Mouse (Mus musculus) heart, embryonic 11.5 days (tissue): ENCODE measurements around the gene Col18a1. TPM values are rescaled to one million over a fixed set of nuclear protein-coding genes. Genes with fewer than 3 reads are reported as not detected.
A peak's percentile ranks its signal among the peaks of the same experiment; 100 is the strongest.

Source experiments
- ATAC-seq: fragments of 200-750 bp; cut with Nextera tagmentation; replicated peaks from 2 replicates; pipeline ENCODE4 v1.8.0; 2017; ENCODE audit warnings: moderate library complexity; ENCODE audit not compliant: insufficient number of reproducible peaks, low FRiP score, low TSS enrichment
- H3K27ac ChIP-seq: fragments of 300-500 bp; sonication (generic); 2 replicates; pipeline ENCODE4 v1.5.1; 2014; ENCODE audit warnings: mild to moderate bottlenecking, low read depth, low read length
- H3K27me3 ChIP-seq: fragments of 300-500 bp; sonication (generic); 2 replicates; pipeline ENCODE4 v1.6.1; 2014; ENCODE audit warnings: mild to moderate bottlenecking, low read length, mixed read lengths; ENCODE audit not compliant: control insufficient read depth, insufficient read depth
- H3K36me3 ChIP-seq: fragments of 300-500 bp; sonication (generic); 2 replicates; pipeline ENCODE4 v1.6.1; 2014; ENCODE audit warnings: mild to moderate bottlenecking, low read length, moderate library complexity, mixed read lengths; ENCODE audit not compliant: control insufficient read depth, insufficient read depth
- H3K4me1 ChIP-seq: fragments of 300-500 bp; sonication (generic); 2 replicates; pipeline ENCODE4 v1.6.1; 2014; ENCODE audit warnings: low read length; ENCODE audit not compliant: control insufficient read depth, insufficient read depth
- H3K4me2 ChIP-seq: fragments of 300-500 bp; sonication (generic); 2 replicates; pipeline ENCODE4 v1.6.1; 2014; ENCODE audit warnings: mild to moderate bottlenecking, moderate library complexity
- H3K4me3 ChIP-seq: fragments of 300-500 bp; sonication (generic); 2 replicates; pipeline ENCODE4 v1.5.1; 2014; ENCODE audit warnings: low read depth, low read length
- H3K9ac ChIP-seq: fragments of 300-500 bp; sonication (generic); 2 replicates; pipeline ENCODE4 v1.6.1; 2014; ENCODE audit warnings: mild to moderate bottlenecking, low read depth, low read length, moderate library complexity
- H3K9me3 ChIP-seq: fragments of 300-500 bp; sonication (generic); replicated peaks from 2 replicates; pipeline ENCODE4 v1.6.1; 2016; ENCODE audit warnings: low read length; ENCODE audit not compliant: control insufficient read depth
- WGBS: fragments of 180-500 bp; shearing (Covaris S2); extraction: QIAGEN DNeasy Blood & Tissue Kit; methylation state at CpG from one replicate; pipeline ENCODE4 v1.1.7; 2014; ENCODE audit not compliant: insufficient replicate concordance; 5-methylcytosine and 5-hydroxymethylcytosine counted together
- polyA plus RNA-seq: library from polyadenylated mRNA; unstranded; fragments of >200 nt; fragmentation: Nextera tagmentation; extraction: Ambion mirVana; gene quantifications from 2 replicates; pipeline ENCODE4 v1.2.1, GENCODE M21; 2014

Col18a1 gene
- polyA plus RNA-seq, 1 experiment from 2014 or later, result 113 TPM

DNA sequence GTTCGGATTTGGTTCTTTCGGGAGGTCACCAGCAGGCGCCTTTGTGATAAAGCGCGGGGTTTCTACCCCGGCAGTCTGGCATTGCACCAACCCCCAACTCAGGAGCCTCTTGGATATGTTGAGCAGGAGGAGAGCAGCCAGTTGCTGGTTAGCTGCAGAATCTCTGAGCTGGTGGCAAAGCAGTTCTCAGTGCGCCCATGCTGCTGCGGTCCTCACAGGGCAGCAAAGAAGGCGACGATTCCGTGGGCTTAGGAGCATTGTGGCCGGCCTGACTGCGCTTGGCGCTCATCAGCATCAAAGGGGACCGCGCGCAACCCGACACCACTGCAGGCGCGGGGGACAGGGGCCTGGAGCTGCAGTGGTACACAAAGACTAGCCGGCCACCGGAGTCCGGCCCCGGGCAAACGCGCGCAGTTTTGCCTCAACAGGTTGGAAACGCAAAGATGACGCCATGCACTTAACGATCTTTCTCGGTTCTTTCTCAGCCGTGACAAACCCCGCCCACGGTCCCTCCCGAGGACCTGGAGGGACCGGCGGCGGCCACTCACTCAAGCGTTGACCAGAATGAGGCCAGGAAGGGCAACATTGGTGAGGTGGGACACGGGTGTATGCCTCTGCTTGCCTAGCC, 916 bp downstream of the Col18a1 start:
- Histone ChIP-seq H3K9me3 (no peaks in the 10 kb centered on the region), H3K27me3 (no peaks in the 10 kb centered on the region), H3K36me3 (no peaks in the 10 kb centered on the region), H3K4me2 (peak overlapping the region; percentile 95), H3K9ac (peak overlapping the region; percentile 82), H3K4me1 (peaks cover 45% of the 10 kb centered on the region), H3K4me3 (peak overlapping the region; percentile 83), H3K27ac (peak overlapping the region; percentile 85)
- peak; percentile 31; the same call in 1 of the 2 replicates for ATAC-seq
- under 1% methylated on average over 40 of the region's 40 CpGs for WGBS

DNA sequence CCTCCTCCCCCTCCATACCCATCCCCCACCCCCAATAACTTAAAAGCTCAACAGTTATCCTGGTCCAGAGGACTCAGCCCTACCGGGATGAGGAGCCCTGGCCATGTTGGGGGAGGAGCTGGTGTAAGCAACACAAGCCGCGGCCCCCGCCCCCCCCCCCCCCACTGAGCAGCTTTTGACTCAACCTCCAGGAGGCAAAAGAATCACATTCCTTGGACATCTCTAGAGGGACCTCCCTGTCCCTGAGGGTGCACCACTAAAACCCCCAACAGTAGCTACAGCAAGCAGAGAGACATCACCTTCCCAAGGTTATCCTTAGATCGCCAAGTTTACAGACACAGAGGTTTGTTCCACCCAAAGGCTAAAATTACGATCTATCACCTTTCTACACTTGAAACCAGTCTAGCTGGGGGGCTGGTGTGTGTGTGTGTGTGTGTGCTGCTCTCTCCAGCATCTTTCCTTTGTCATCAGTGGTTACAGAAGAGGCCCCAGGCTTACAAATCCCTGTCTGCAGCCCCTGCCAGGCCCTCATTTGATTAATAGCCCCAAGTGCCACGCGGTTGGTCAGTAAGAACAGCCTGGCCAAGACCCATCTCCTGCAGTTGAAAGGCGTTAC, 1.8 kb downstream of the Col18a1 start:
- H3K4me3 ChIP-seq, result peak overlapping the region; percentile 83
- no peak for ATAC-seq
- H3K9me3 ChIP-seq, result no peaks in the 10 kb centered on the region
- WGBS, result 3% methylated on average over 9 of the region's 9 CpGs
- peak overlapping the region; percentile 85 for H3K27ac ChIP-seq
- no peaks in the 10 kb centered on the region for H3K36me3 ChIP-seq
- H3K27me3 ChIP-seq, result no peaks in the 10 kb centered on the region
- peak overlapping the region; percentile 95 for H3K4me2 ChIP-seq
- peaks cover 54% of the 10 kb centered on the region for H3K4me1 ChIP-seq
- peak overlapping the region; percentile 82 for H3K9ac ChIP-seq

DNA sequence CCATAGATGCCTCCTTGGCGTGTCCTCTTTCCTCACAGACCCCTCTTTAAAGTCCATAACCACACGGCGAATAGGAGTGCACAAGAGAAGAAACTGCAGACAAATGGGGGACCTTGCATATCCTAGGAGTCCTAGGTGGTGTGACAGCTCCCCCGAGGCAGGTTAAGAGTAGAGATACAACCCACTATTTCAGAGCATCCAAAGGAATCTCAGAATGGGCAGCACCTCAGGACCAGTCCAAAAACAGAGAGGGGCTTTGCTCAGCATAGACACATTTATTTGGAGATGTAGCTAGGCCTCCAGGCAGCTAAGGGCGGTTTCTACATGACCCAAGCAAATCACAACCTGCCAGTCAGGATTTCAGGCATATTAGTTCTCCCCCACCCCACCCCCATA, 2.3 kb downstream of the Col18a1 start:
- H3K9me3 ChIP-seq, result no peaks in the 10 kb centered on the region
- no peaks in the 10 kb centered on the region for H3K36me3 ChIP-seq
- peaks cover 59% of the 10 kb centered on the region for H3K4me1 ChIP-seq
- no peaks in the 10 kb centered on the region for H3K27me3 ChIP-seq
- peak overlapping the region; percentile 83 for H3K4me3 ChIP-seq
- WGBS, result 19% methylated on average over 5 of the region's 5 CpGs
- ATAC-seq, result no peak
- H3K9ac ChIP-seq, result no peak overlapping the region; the same call in 1 of the 2 replicates
- H3K4me2 ChIP-seq, result peak overlapping the region; percentile 95
- H3K27ac ChIP-seq, result no peak overlapping the region; the same call in 1 of the 2 replicates

DNA sequence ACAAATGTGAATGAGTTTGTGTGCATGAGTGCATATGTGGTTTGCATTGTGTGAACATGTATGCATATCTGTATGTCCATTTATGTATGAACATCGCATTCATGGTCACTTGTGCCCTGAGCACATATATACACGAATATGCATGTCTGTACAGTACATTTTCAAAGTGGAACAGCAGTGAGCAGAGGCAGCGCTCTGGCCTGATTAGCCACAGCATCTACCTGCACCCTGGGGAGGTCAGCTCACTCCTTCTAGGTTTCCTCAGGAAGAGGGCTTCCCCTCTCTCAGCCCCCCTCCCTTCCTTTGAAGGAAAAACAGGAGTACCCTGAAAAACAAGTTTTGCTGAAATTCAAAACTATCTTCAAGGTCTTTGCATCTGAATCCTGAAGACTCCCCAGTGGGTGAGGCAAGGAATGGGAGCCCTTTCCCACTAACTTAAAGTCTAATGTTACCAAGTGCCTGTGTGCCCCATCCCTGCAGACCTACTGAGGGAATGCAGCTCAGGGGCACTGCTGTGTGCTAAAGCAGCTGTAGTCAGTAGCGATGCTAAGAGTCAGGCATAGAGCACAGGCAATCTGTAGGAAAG, 2.9 kb downstream of the Col18a1 start:
- H3K27ac ChIP-seq, result no peak overlapping the region
- peak overlapping the region; percentile 83; the same call in 1 of the 2 replicates for H3K4me3 ChIP-seq
- peaks cover 64% of the 10 kb centered on the region for H3K4me1 ChIP-seq

DNA sequence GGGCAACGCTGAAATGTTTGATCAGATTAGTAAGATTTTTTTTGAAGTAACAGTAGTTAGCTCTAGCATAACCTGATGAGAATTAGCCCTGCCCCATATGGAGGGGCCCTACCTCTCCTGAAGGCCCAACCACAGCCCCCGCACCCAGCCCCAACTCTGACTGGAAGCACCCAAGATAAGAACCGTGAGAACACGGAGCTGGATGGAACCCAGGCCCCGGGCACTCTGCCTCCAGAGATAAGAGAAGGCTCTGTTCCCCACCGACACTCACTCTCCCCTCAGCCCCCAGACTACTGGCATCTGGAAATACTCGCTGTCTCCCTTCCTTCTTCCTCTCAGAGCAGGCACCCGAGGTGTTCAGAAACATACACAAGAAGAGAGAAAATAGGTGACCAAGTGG, 6.8 kb downstream of the Col18a1 start:
- ATAC-seq, result peak; percentile 80
- H3K27ac ChIP-seq, result peak overlapping the region; percentile 91
- 0 out of 2 replicates have a peak overlapping the region, but pooled peaks have one; percentile 1 for H3K4me3 ChIP-seq
- no peaks in the 10 kb centered on the region; the same call in 1 of the 2 replicates for H3K36me3 ChIP-seq
- peak overlapping the region; percentile 53 for H3K4me2 ChIP-seq
- H3K27me3 ChIP-seq, result no peaks in the 10 kb centered on the region
- no peaks in the 10 kb centered on the region for H3K9me3 ChIP-seq
- 0 out of 2 replicates have a peak overlapping the region, but pooled peaks have one; percentile 52 for H3K9ac ChIP-seq
- 3% methylated on average over 8 of the region's 8 CpGs for WGBS
- H3K4me1 ChIP-seq, result peaks cover 84% of the 10 kb centered on the region

More for the DNA sequence above, 2.9 kb downstream of the Col18a1 start:
- Histone ChIP-seq H3K9ac (no peak overlapping the region), H3K36me3 (no peaks in the 10 kb centered on the region), H3K27me3 (no peaks in the 10 kb centered on the region), H3K9me3 (no peaks in the 10 kb centered on the region), H3K4me2 (peak overlapping the region; percentile 95)
- ATAC-seq, result no peak
- 53% methylated on average over 4 of the region's 4 CpGs for WGBS

DNA sequence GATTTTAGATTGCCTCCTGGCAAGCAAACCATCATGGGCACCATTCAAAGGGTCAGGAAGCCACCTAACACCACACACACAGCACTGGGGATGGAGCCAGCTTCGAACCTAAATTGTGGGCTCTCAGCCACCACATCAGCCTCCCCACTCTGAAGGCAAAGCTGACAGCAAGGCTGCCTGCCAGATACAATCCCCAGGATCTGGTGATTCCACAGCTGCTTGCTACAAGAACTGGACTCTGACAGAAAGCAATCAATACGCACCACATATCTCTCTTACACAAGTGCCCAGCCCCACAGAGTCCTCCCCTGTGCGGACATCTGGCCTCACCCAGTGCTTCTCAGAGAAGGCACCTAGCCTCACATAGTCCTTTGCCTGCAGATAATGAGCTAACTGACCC, 7.4 kb downstream of the Col18a1 start:
- H3K4me2 ChIP-seq, result peak overlapping the region; percentile 53
- 17% methylated on average over 3 of the region's 3 CpGs for WGBS
- ATAC-seq, result peak; percentile 72
- peak overlapping the region; percentile 52; the same call in 1 of the 2 replicates for H3K9ac ChIP-seq
- H3K27ac ChIP-seq, result peak overlapping the region; percentile 91
- H3K4me3 ChIP-seq, result 0 out of 2 replicates have a peak overlapping the region, but pooled peaks have one; percentile 3
- H3K9me3 ChIP-seq, result no peaks in the 10 kb centered on the region
- peaks cover 83% of the 10 kb centered on the region for H3K4me1 ChIP-seq
- no peaks in the 10 kb centered on the region; the same call in 1 of the 2 replicates for H3K36me3 ChIP-seq
- H3K27me3 ChIP-seq, result no peaks in the 10 kb centered on the region

DNA sequence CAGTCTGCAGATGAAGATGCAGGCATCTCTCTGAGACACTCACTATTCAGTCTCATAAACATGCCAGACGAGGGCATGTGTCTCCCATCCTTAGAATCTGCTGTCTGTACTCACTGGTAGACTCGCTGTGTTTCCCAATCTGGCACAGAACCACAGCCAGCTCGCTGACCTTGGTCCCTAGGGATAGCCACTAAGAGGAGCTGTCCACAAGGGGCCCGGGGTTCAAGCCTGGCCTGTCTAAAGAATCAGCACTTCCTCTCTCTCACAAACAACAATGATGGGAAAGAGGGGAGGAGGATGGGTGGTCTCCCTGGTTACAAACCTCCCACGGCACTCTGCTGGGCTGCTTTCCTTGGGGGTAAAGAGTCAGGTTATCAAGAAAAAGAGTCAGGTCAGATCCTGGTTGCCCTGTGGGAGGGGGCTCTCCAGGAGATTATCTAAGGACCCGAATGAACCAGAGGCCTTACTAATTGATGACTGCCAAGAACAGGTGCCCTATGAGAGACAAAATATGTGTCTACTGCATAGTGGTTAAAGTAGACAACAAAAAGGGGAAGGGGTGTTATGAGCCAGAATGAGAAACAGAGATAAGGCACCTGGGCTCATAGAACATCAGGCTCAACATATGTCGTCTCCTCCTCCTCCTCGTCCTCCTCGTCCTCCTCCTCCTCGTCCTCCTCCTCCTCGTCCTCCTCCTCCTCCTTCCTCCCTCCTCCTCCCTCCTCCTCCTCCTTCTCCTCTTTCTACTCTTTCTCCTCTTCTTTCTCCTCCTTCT, 8.9 kb downstream of the Col18a1 start:
- ATAC-seq, result no peak
- Histone ChIP-seq H3K4me3 (no peak overlapping the region), H3K4me2 (peak overlapping the region; percentile 53; the same call in 1 of the 2 replicates), H3K27ac (peak overlapping the region; percentile 91), H3K9ac (no peak overlapping the region), H3K4me1 (peaks cover 86% of the 10 kb centered on the region), H3K27me3 (no peaks in the 10 kb centered on the region), H3K9me3 (no peaks in the 10 kb centered on the region), H3K36me3 (no peaks in the 10 kb centered on the region; the same call in 1 of the 2 replicates)
- 12% methylated on average over 7 of the region's 11 CpGs for WGBS

DNA sequence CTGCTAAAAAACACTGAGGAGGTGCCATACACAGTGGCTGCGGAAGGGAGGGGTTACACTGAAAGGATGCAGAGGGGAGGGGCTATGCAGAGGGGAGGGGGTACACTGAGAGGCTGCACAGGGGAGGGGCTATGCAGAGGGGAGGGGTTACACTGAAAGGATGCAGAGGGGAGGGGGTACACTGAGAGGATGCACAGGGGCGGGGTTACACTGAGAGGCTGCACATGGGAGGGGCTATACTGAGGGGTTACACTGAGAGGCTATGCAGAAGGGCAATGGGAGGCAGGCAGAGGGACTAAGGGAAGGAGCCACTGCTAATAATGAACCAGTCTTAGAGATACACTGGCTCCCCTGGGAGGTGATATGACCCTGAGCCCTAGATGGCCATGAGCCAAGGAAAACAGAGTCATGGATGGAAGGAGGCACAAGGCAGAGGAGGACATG, 14.1 kb downstream of the Col18a1 start:
- H3K9ac ChIP-seq, result no peak overlapping the region
- H3K27me3 ChIP-seq, result no peaks in the 10 kb centered on the region
- H3K27ac ChIP-seq, result peak overlapping the region; percentile 65
- H3K4me2 ChIP-seq, result peak overlapping the region; percentile 6; the same call in 1 of the 2 replicates
- WGBS, result 17% methylated on average over 2 of the region's 2 CpGs
- H3K4me1 ChIP-seq, result peaks cover 67% of the 10 kb centered on the region
- no peaks in the 10 kb centered on the region for H3K36me3 ChIP-seq
- H3K4me3 ChIP-seq, result no peak overlapping the region
- no peaks in the 10 kb centered on the region for H3K9me3 ChIP-seq
- peak; percentile 74 for ATAC-seq
